Mouse (Mus musculus) megakaryocyte, embryonic 14.5 days (primary cell): Measurements from ENCODE around the gene Pank4.

Source experiments
- FLI1 ChIP-seq: IDR thresholded peaks from 2 replicates; pipeline ENCODE4 v1.6.1; 2012; ENCODE audit warnings: low read length, inconsistent platforms, mixed read lengths
- GATA1 ChIP-seq: IDR thresholded peaks from 3 replicates; pipeline ENCODE4 v1.6.1; 2012; ENCODE audit warnings: mixed read lengths, low read length, inconsistent platforms, borderline replicate concordance

GRCm38 (mm10) chr4:154958621-154959020 lies 5.3 kb upstream of the Pank4 start:
- TF ChIP-seq GATA1 (no peak), FLI1 (no peak)
